Comparison of ENCODE assay signal across 9 mouse cellular contexts in genomic region chr6:124640997-124641396, GRCm38 (mm10). TPM values are rescaled to one million over a fixed set of nuclear protein-coding genes. Genes with fewer than 3 reads are reported as not detected.
DNase-seq lines count a peak whose midpoint lies in the region; ATAC-seq and TF ChIP-seq lines count a peak whose summit lies in the region.
"Had no signal": no experiment of that assay in that cellular context is flagged by ENCODE, and none has a peak within 500 bp of the region (broad histone marks: within the 10 kb centered on the region; RNA-seq: fewer than 3 reads in every experiment).

No protein-coding gene starts in this region.

- H3K4me1 ChIP-seq in liver, embryonic 12.5 days, result peaks cover 19% of the 10 kb centered on the region
- no peaks in the 10 kb centered on the region for H3K4me1 ChIP-seq in cortical plate, adult 2 months (ENCODE audit: control insufficient read depth, insufficient read depth, low read length)
- no peaks in the 10 kb centered on the region; the same call in 1 of the 2 replicates for H3K4me1 ChIP-seq in kidney, adult 2 months (ENCODE audit: control insufficient read depth, insufficient read depth, low read length)
- H3K4me1 ChIP-seq in liver, embryonic 11.5 days (replicated peaks; ENCODE audit: control insufficient read depth, insufficient read depth, low read length), result no peaks in the 10 kb centered on the region; the same call in 1 of the 2 replicates
- H3K4me1 ChIP-seq: heart, embryonic 13.5 days had no signal

- no peak for TF ChIP-seq POLR2A in cortical plate, adult 2 months (IDR thresholded peaks at IDR 0.05; ENCODE audit: extremely low read depth, insufficient read depth, low read length)
- TF ChIP-seq POLR2A in kidney, adult 2 months (IDR thresholded peaks at IDR 0.05; ENCODE audit: low read depth, low read length), result no peak

- no peaks in the 10 kb centered on the region for H3K36me3 ChIP-seq in liver, embryonic 12.5 days
- H3K36me3 ChIP-seq in kidney, adult 2 months (ENCODE audit: control insufficient read depth, insufficient read depth, low read length), result no peaks in the 10 kb centered on the region
- no peaks in the 10 kb centered on the region for H3K36me3 ChIP-seq in liver, embryonic 11.5 days (ENCODE audit: control insufficient read depth, insufficient read depth, low read length)
- H3K36me3 ChIP-seq: heart, embryonic 13.5 days had no signal

- no peaks in the 10 kb centered on the region for H3K9me3 ChIP-seq in liver, embryonic 12.5 days (replicated peaks)
- no peaks in the 10 kb centered on the region for H3K9me3 ChIP-seq in liver, embryonic 11.5 days (ENCODE audit: control insufficient read depth, low read length)
- H3K9me3 ChIP-seq: heart, embryonic 13.5 days had no signal

- TF ChIP-seq CTCF in cortical plate, adult 2 months (IDR thresholded peaks at IDR 0.05; ENCODE audit: extremely low read depth, insufficient read depth, low read length), result peak; percentile 53
- TF ChIP-seq CTCF in kidney, adult 2 months (conservative IDR thresholded peaks at IDR 0.05; ENCODE audit: insufficient read depth, insufficient read length, low read depth, low read length), result peak; percentile 74

- H3K27me3 ChIP-seq in liver, embryonic 12.5 days (replicated peaks), result no peaks in the 10 kb centered on the region
- H3K27me3 ChIP-seq in kidney, adult 2 months (replicated peaks; ENCODE audit: control insufficient read depth, insufficient read depth, low read length), result no peaks in the 10 kb centered on the region
- H3K27me3 ChIP-seq in liver, embryonic 11.5 days (replicated peaks; ENCODE audit: control insufficient read depth, insufficient read depth, low read length), result no peaks in the 10 kb centered on the region
- H3K27me3 ChIP-seq: heart, embryonic 13.5 days had no signal

- H3K4me3 ChIP-seq in liver, embryonic 12.5 days, result no peak overlapping the region
- no peak overlapping the region for H3K4me3 ChIP-seq in cortical plate, adult 2 months (ENCODE audit: insufficient read depth, low read length)
- no peak overlapping the region for H3K4me3 ChIP-seq in kidney, adult 2 months (ENCODE audit: insufficient read depth, low read depth, low read length)
- no peak overlapping the region for H3K4me3 ChIP-seq in liver, embryonic 11.5 days (ENCODE audit: low read depth, low read length)
- H3K4me3 ChIP-seq: heart, embryonic 13.5 days had no signal

- DNase-seq in liver, result peak; percentile 75
- DNase-seq in adipocyte (ENCODE audit: low spot score), result peak; percentile 75
- DNase-seq in kidney, adult 2 months, result peak; percentile 83
- DNase-seq in liver, embryonic 11.5 days (ENCODE audit: low spot score), result peak; percentile 60
- DNase-seq in retina, embryonic 14.5 days (ENCODE audit: low spot score), result peak; percentile 58
- DNase-seq in urinary bladder, adult 2 months (ENCODE audit: low spot score), result peak; percentile 53

- H3K27ac ChIP-seq in liver, embryonic 12.5 days, result no peak overlapping the region
- no peak overlapping the region for H3K27ac ChIP-seq in cortical plate, adult 2 months (ENCODE audit: insufficient read depth, low read length)
- H3K27ac ChIP-seq in kidney, adult 2 months (ENCODE audit: insufficient read depth, low read depth, low read length), result no peak overlapping the region
- H3K27ac ChIP-seq in liver, embryonic 11.5 days (ENCODE audit: low read depth, low read length), result no peak overlapping the region
- H3K27ac ChIP-seq: heart, embryonic 13.5 days had no signal

- WGBS in liver, embryonic 12.5 days (ENCODE audit: insufficient replicate concordance), result 27% methylated on average over 8 of the region's 8 CpGs
- 33% methylated on average over 8 of the region's 8 CpGs for WGBS in kidney, adult 2 months
- WGBS in liver, embryonic 11.5 days, result 33% methylated on average over 8 of the region's 8 CpGs

- no peak overlapping the region for H3K9ac ChIP-seq in liver, embryonic 12.5 days
- no peak overlapping the region for H3K9ac ChIP-seq in liver, embryonic 11.5 days (ENCODE audit: low read depth, low read length)
- H3K9ac ChIP-seq: heart, embryonic 13.5 days had no signal

- H3K4me2 ChIP-seq in liver, embryonic 12.5 days, result no peak overlapping the region
- no peak overlapping the region for H3K4me2 ChIP-seq in liver, embryonic 11.5 days
- H3K4me2 ChIP-seq: heart, embryonic 13.5 days had no signal

- ATAC-seq in liver, embryonic 12.5 days, result no peak
- no peak for ATAC-seq in liver, embryonic 11.5 days (replicated peaks; ENCODE audit: low FRiP score)

RNA-seq across cellular contexts. Expression of gene C1s2, which starts 5.1 kb away (rescaled TPM):
- not detected in 2 replicates for polyA plus RNA-seq in liver, embryonic 12.5 days (2016; fragmentation: Nextera tagmentation; extraction: Ambion mirVana)
- 0.29 and 0.34 TPM in 2 replicates for polyA plus RNA-seq in cortical plate, adult 2 months (2012; rRNA removed)
- 0.18 and 0.20 TPM in 2 replicates for polyA plus RNA-seq in kidney, adult 2 months (2012; rRNA removed)
- polyA plus RNA-seq in liver, embryonic 11.5 days (2014; fragmentation: Nextera tagmentation; extraction: Ambion mirVana), result not detected in 2 replicates
- 0.52 and 0.57 TPM in 2 replicates for polyA plus RNA-seq in urinary bladder, adult 2 months (2012; rRNA removed)
- polyA plus RNA-seq: heart, embryonic 13.5 days had no signal

RNA-seq across cellular contexts. Expression of gene Lpcat3, which starts 21.8 kb away (rescaled TPM):
- polyA plus RNA-seq in liver, embryonic 12.5 days (2016; fragmentation: Nextera tagmentation; extraction: Ambion mirVana), result 67.1 and 74.5 TPM in 2 replicates
- polyA plus RNA-seq in cortical plate, adult 2 months (2012; rRNA removed), result 45.3 and 47.6 TPM in 2 replicates
- 215 and 231 TPM in 2 replicates for polyA plus RNA-seq in kidney, adult 2 months (2012; rRNA removed)
- 84.2 and 90.0 TPM in 2 replicates for polyA plus RNA-seq in liver, embryonic 11.5 days (2014; fragmentation: Nextera tagmentation; extraction: Ambion mirVana)
- polyA plus RNA-seq in urinary bladder, adult 2 months (2012; rRNA removed), result 84.5 and 91.6 TPM in 2 replicates
